Mouse (Mus musculus): ENCODE data around the gene Dvl3.

The Dvl3 gene

GRCm38 (mm10) chr16:20547423-20547822 lies 30.6 kb downstream of the Dvl3 start:
- DNase-seq (ENCODE audit: low spot score) = peak; percentile 34

GRCm38 (mm10) chr16:20548096-20548948 lies 31.5 kb downstream of the Dvl3 start, which contains the start of gene Abcf3:
Abcf3 (plus strand) TSS chr16:20548577.
- DNase-seq (ENCODE audit: low spot score) = peak; percentile 99

- DNase-seq (ENCODE audit: low spot score) = no peak
These were observed 32.4 kb downstream of the Dvl3 start for GRCm38 (mm10) chr16:20549161-20549560.

- DNase-seq (ENCODE audit: low spot score) = no peak
These were observed 34.9 kb downstream of the Dvl3 start for GRCm38 (mm10) chr16:20551691-20552090.

DNA sequence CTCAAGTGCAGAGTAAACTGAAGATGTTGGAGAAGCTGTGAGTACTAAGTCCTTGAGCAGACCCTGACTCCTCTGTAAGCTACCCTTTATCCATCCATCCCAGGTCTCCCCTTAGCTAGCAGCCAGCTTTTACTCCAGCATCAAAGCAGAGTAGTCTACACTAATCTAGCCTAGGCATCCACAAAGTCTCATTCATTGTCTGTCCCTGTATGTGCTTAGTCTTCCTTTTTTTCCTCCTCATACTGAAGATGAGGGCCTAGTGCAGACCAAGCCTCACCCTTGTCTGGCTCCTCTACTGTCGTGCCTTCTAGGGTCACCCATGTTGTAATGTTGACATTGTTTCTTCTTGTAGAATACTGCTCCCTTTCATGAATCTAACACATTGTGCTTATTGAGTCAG lies 35.8 kb downstream of the Dvl3 start:
- no peak for DNase-seq (ENCODE audit: low spot score)

DNA sequence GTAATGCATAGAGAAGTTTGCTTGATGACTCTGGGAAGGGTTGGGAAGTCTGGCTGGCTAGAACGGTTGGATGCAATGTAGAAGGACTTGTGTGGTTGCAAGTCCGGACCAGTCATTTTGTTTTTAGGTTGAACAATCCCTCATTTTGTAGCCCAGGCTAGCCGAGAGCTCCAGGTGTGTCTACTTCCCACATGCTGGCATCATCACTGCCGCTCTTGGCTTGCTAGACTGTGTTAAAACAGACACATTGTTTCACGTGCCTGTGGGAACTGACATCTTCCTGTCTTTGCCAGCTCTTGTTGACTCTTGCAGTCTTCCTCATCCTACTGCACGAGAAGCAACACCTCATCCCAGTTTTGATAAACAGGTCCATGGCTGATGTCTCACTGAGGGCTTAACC lies 38.2 kb downstream of the Dvl3 start:
- no peak for DNase-seq (ENCODE audit: low spot score)

DNA sequence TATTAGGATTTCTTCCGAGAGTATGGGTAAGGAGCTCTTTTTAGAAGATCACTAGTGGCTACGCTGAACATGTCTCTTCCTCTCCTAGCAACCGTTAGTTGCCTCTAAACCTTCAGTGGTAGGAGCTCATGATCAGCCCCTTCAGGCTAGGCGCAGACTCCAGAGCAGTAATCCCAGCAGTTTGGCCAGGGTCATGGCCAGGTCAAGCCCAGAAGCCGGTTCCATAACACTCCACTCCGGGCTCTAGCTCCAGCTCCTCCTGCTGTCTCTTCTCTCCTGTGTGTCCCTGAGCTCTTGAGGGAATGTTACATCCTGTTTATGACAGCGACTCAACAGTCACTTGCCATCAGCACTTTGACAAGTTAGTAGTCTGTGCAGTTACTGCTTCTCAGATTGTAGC lies 40.6 kb downstream of the Dvl3 start:
- no peak for DNase-seq (ENCODE audit: low spot score)

- no peak for DNase-seq (ENCODE audit: low spot score)
These were observed 48.3 kb downstream of the Dvl3 start for GRCm38 (mm10) chr16:20565075-20565474.
